Mouse (Mus musculus) E14TG2a.4 (cell line): Measurements from ENCODE around the gene Wdr26.

Experiments
- H3K27me3 ChIP-seq: 2 replicates; pipeline ENCODE4 v1.6.1; 2014; ENCODE audit warnings: low read length, control low read depth; ENCODE audit not compliant: insufficient read depth
- H3K36me3 ChIP-seq: 2 replicates; pipeline ENCODE4 v1.6.1; 2014; ENCODE audit warnings: low read length, control low read depth; ENCODE audit not compliant: insufficient read depth
- H3K4me1 ChIP-seq: replicated peaks from 2 replicates; pipeline ENCODE4 v1.6.1; 2014; ENCODE audit warnings: low read depth, low read length, control low read depth
- H3K4me3 ChIP-seq: replicated peaks from 2 replicates; pipeline ENCODE4 v1.5.1; 2014; ENCODE audit warnings: mild to moderate bottlenecking, low read length
- H3K9me3 ChIP-seq: 2 replicates; pipeline ENCODE4 v1.6.1; 2014; ENCODE audit warnings: low read length, control low read depth
- CTCF ChIP-seq: conservative IDR thresholded peaks from 2 replicates; pipeline ENCODE4 v1.5.1; 2014; ENCODE audit warnings: low read length
- NANOG ChIP-seq: IDR thresholded peaks from 2 replicates; pipeline ENCODE4 v1.6.1; 2014; ENCODE audit warnings: borderline replicate concordance, low read length, mixed read lengths
- POU5F1 ChIP-seq: IDR thresholded peaks from 2 replicates; pipeline ENCODE4 v1.6.1; 2014; ENCODE audit warnings: low read length, borderline replicate concordance

The Wdr26 gene

GRCm38 (mm10) chr1:181167816-181168215 is 44.0 kb downstream of the Wdr26 start:
- Histone ChIP-seq H3K4me1 (peaks cover 57% of the 10 kb centered on the region), H3K9me3 (no peaks in the 10 kb centered on the region), H3K27me3 (no peaks in the 10 kb centered on the region), H3K4me3 (no peak overlapping the region), H3K36me3 (peaks cover 92% of the 10 kb centered on the region)
- no peak for TF ChIP-seq NANOG
- TF ChIP-seq POU5F1: no peak
- TF ChIP-seq CTCF: no peak

GRCm38 (mm10) chr1:181151541-181151940 is 60.3 kb downstream of the Wdr26 start:
- Histone ChIP-seq H3K4me1 (peaks cover 64% of the 10 kb centered on the region), H3K36me3 (peaks cover 34% of the 10 kb centered on the region), H3K9me3 (no peaks in the 10 kb centered on the region), H3K4me3 (peak overlapping the region; percentile 93), H3K27me3 (no peaks in the 10 kb centered on the region)
- no peak for TF ChIP-seq CTCF
- TF ChIP-seq NANOG: no peak
- no peak for TF ChIP-seq POU5F1

- TF ChIP-seq POU5F1 (no peak), NANOG (no peak), CTCF (no peak)
- H3K36me3 ChIP-seq: peaks cover 28% of the 10 kb centered on the region
Measured at GRCm38 (mm10) chr1:181150827-181151534, 60.8 kb downstream of the Wdr26 start.

GRCm38 (mm10) chr1:181150431-181150826 is 61.4 kb downstream of the Wdr26 start:
- TF ChIP-seq POU5F1 (no peak), CTCF (no peak), NANOG (no peak)
- H3K4me3 ChIP-seq: peak overlapping the region; percentile 93
- peaks cover 71% of the 10 kb centered on the region for H3K4me1 ChIP-seq
- peaks cover 22% of the 10 kb centered on the region for H3K36me3 ChIP-seq
- H3K9me3 ChIP-seq: no peaks in the 10 kb centered on the region
- no peaks in the 10 kb centered on the region for H3K27me3 ChIP-seq

More at GRCm38 (mm10) chr1:181150827-181151534, 60.8 kb downstream of the Wdr26 start:
- Histone ChIP-seq H3K4me3 (peak overlapping the region; percentile 93), H3K4me1 (peaks cover 70% of the 10 kb centered on the region), H3K9me3 (no peaks in the 10 kb centered on the region), H3K27me3 (no peaks in the 10 kb centered on the region)

GRCm38 (mm10) chr1:181149373-181150017 is 62.3 kb downstream of the Wdr26 start:
- H3K27me3 ChIP-seq: no peaks in the 10 kb centered on the region
- H3K9me3 ChIP-seq: no peaks in the 10 kb centered on the region
- H3K4me1 ChIP-seq: peaks cover 68% of the 10 kb centered on the region
- no peak for TF ChIP-seq CTCF
- H3K36me3 ChIP-seq: peaks cover 13% of the 10 kb centered on the region
- H3K4me3 ChIP-seq: no peak overlapping the region

- no peak for TF ChIP-seq POU5F1
- no peak for TF ChIP-seq NANOG
- TF ChIP-seq CTCF: no peak
- Histone ChIP-seq H3K9me3 (no peaks in the 10 kb centered on the region), H3K27me3 (no peaks in the 10 kb centered on the region), H3K4me1 (peaks cover 65% of the 10 kb centered on the region), H3K36me3 (peaks cover 4% of the 10 kb centered on the region), H3K4me3 (no peak overlapping the region)
Measured at GRCm38 (mm10) chr1:181148540-181148939, 63.3 kb downstream of the Wdr26 start.

GRCm38 (mm10) chr1:181146187-181146586 is 65.6 kb downstream of the Wdr26 start:
- no peak for TF ChIP-seq POU5F1
- TF ChIP-seq CTCF: no peak
- TF ChIP-seq NANOG: no peak
- Histone ChIP-seq H3K27me3 (no peaks in the 10 kb centered on the region), H3K4me3 (no peak overlapping the region), H3K9me3 (no peaks in the 10 kb centered on the region), H3K36me3 (peaks cover 15% of the 10 kb centered on the region), H3K4me1 (peaks cover 58% of the 10 kb centered on the region)

GRCm38 (mm10) chr1:181144966-181145365 is 66.8 kb downstream of the Wdr26 start:
- peak overlapping the region; percentile 95 for H3K4me3 ChIP-seq
- H3K9me3 ChIP-seq: no peaks in the 10 kb centered on the region
- no peak for TF ChIP-seq POU5F1
- TF ChIP-seq CTCF: no peak
- no peak for TF ChIP-seq NANOG
- no peaks in the 10 kb centered on the region for H3K27me3 ChIP-seq
- H3K36me3 ChIP-seq: peaks cover 27% of the 10 kb centered on the region
- peaks cover 52% of the 10 kb centered on the region for H3K4me1 ChIP-seq
